Mouse (Mus musculus) spleen, adult 10 weeks (tissue): ENCODE results near the gene Tyr. TPM values are rescaled to one million over a fixed set of nuclear protein-coding genes. Genes with fewer than 3 reads are reported as not detected.

ENCODE experiments used
- polyA plus RNA-seq: library from polyadenylated mRNA; stranded (reverse); fragments of 350-450 nt; fragmentation: Illumina TruSeq; extraction: RNeasy Lipid Tissue Mini Kit (QIAGEN cat#74804); gene quantifications from one replicate; pipeline ENCODE4 v1.2.3, GENCODE M21; 2015; ENCODE audit warnings: low replicate concordance; ENCODE audit not compliant: insufficient read depth

Tyr gene
- polyA plus RNA-seq = not detected

DNA sequence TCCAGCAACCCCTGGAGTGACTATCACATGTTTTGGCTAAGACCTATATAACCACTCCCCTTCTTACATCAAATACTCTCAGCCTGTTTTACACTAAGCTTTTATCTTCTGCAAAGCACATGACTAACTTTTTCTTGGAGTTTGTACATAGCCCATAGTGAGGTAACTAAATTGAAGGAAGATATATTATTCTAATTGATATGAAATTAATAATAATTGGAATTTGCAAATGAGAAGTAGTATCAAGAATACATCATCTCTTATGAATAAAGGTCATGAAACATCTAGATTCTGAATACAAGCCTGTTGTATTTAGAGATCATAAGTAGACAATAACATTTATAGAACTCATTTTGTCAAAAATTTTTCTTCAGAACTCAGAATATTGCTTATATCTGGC lies at the start of gene Tyr:
Gene Tyr (minus strand): TSS at position 101 of the 400 bp plus-strand sequence.

Other genes starting within 250 kb of the Tyr start
- 0.36 TPM for gene Nox4, start 247.4 kb downstream of the Tyr start, polyA plus RNA-seq
- gene Grm5, start 90.7 kb upstream of the Tyr start, polyA plus RNA-seq = not detected